Mouse (Mus musculus) lung, adult 18-20 months (tissue): Measurements from ENCODE around the gene Gdpd3.
"Not testable (repeated sequence)": the region's sequence is repeated elsewhere in the genome, so short reads cannot be mapped to it uniquely, and the experiment has no call there.

Experiments used
- DNase-seq, 2 experiments: peaks; one replicate each; pipeline ENCODE4 v3.0.0; 2022; ENCODE audit warnings: mixed read lengths in 2 of 2

Gdpd3 gene

DNA sequence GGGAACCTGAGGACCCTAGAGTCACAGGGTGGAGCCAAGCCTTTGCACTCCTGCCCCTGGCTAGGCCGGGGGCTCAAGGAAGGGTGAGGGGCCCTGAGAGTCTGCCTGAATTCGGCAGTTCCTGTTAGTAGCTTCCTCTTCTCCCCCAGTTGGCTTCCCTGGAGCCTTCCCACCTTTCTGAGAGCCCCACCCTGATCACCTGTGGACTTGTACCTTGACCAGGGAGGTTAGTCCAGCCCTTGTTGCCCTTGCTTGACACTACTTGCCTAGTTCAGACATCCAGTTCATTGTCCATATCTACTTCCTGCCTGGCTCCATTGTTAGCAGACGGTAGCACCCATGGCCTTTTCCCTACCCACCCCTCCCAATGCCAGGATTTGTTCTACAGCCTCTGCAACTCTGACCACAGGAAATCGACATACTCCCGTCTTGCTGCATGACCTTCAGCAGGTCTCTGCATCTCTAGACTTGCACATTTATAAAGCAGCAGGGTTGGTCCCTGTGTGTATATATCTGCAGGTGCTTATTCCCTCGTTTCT lies 4.5 kb upstream of the Gdpd3 start:
- no peak for DNase-seq

DNA sequence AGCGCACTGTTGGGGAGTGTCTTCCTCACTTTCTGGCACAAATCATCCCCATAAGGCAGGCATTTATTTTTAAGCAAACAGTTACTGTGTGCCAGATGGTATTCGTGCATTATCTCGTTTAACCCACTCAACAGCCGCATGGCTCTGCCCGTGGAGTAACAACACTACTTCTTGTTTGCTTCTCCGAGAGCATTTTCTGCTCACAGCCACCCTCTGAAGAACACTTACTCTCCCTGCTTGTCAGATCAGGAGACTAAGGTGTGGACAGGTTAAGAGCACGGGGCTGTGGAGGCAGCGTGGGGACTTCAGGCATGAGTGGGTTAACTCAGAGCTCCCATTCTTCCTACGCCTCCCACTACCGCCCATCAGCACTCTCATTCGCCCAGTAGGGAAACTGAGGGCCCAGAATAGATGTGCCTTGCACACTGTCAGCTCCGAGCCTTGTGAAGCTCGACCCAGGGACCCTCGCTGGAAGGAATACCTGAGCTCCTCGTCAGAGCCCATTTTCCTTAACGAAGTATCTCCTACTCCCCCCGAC lies 3.6 kb upstream of the Gdpd3 start:
- no peak for DNase-seq

DNA sequence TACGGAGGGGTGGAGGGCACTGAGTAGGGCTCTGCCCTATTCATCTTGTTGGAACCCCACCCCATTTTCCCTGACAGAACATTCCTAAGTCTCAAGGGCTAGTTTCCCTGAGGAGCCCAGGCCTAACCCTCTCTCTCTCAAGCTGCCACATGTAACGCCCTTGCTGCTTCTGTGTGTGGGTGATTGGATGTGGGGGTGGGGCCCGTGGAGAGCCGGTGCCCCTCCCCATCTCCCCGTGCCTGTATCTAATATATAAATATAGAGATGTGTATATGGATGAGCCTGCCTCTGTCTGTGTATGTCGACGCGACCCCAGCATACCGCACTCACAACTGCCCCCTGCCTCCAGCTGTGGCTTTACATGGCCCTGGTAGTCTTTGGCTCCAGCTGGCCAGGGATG lies 594 bp upstream of the Gdpd3 start:
- DNase-seq, result no peak

DNA sequence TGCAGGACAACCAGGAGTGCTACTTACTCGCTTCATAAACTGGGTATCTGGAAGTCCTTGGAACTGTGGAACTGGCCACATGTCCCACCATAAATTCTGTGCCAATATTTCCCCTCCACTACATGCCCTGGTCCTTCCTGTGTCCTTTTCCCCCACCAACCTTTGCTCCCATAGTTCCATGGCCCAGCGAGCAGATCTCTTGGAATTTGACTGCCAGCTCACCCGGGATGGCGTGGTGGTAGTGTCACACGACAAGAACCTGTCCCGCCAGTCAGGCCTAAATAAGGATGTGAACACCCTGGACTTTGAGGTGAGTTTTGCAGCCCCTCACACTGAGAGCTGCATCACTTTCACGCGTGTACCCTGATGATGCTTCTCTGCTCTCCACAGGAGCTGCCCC lies 867 bp downstream of the Gdpd3 start:
- no peak for DNase-seq

DNA sequence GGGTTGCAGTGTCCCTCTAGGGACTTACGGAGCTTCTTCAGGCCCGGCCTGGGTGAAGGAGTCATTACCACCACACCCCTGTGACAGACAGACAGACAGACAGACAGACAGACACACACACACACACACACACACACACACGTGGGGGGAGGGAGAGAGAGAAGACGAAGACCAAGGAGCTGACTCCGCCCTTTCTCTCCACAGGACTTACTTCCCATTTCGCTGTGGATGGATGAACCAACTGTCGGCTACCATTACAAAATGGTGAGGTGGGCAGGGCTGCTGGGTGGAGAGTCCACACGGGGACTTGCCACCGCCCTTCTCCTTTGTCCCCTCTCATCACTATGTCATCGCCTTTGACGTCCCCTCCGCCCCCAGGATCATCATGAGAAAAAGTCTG lies 4.7 kb downstream of the Gdpd3 start:
- peak; percentile 47 to 50 for DNase-seq

DNA sequence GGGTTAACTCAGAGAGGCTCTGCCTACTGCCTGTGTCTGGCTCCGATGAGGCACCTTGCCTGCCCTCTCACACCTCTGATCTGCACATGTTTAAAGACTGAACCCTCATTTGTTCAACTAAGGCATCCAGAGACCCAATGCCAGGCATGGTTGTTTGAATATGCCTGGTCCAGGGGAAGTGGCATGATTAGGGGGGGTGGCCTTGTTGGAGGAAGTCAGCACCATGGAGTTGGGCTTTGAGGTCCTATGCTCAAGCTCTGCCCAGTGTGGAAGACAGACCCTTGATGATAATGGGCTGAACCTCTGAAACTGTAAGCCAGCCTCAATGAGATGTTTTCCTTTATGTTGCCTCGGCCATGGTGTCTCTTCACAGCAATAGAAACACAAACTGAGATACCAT lies 7.2 kb downstream of the Gdpd3 start:
- no peak for DNase-seq

DNA sequence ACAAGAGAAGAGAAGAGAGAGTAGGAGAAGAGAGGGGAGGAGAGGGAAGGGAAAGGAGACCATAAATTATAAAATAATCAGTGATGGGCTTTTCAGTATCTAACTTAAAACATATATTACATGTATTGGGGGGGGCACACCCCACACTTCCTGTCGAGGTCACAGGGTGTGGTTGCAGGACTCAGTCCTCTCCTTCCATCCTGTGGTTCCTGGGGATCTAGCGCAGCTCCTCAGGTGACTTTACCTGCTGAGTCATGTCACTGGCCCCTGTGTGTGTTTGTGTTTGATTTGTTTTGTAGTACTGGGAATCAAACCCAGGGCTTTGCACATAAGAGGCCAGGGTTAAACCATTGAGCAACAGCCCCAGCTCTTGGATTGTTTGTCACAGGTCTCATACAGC lies 8.3 kb downstream of the Gdpd3 start:
- DNase-seq, result no peak

DNA sequence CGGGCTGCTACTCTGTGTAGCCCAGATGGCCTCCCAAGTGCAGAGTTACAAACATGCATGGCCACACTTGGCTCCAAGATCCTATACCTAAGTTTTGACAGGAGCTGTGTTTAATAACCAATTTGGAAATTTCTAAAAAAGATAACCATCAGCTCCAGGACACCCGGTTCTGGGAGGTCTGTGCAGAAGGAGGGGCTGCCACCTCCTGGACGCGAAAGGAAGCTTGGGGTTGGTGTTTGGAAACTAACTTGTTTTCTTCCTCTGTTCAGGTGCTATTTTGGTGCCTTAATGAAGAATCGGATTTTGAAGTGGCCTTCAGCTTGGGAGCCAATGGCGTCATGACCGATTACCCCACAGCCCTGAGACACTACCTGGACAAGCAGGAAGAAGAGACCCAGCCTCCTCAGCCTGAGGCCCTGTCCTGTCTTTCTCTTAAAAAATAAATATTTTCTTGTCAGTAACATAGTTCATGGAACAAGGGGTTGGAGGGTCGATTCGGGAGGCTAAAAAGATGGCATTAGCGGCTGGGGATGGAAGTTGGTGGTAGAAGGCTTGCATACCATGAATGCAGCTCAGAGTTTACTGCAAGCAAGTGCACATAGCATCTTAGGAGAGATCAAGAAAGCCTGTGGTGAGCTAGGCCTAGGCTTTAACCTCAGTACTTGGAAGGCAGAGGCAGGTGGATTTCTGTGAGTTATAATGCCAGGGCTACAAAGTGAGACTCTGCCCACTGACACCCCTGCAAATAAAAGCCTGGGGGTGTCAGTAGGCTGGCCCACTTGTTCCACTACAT lies 9.2 kb downstream of the Gdpd3 start:
- no peak for DNase-seq

DNA sequence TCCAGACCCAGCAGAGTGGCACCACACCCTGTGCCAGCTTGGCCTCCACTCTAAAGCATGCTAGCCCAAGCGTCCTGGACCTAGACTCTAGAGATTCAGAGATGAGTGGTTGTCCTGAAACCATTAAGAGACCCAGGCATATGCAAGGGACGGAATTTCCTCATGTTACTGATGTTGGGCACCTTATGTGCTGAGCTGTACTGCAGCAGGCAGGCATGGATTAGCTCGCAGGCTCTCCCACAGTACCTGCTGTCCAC lies 9.8 kb downstream of the Gdpd3 start:
- peak; percentile 69 to 77 for DNase-seq

DNA sequence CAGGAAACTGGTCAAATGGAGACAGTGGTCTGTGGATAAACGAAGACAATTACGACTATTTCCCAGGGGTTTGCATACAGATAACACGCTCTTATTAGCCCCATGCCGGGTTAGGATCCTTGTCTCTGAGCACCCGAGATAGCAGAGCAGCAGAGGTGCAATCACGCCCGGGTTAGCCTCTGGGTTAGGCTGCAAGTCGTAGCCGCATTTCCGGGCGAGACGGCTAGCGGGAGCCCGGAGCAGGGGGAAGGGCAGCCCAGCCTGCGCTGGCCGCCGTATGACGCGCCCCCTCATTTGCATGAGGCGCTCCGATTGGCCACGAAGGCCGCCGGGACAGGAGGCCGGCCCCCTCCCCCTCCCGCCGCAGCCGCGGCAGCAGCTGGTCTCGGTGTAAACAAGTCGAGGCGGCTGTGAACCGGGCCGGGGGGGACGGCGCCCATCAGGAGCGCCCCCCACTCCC lies 10.5 kb downstream of the Gdpd3 start, which contains the start of gene Ypel3:
Gene Ypel3 (plus strand): TSS at position 358 of the 460 bp plus-strand sequence.
- DNase-seq, result peak; percentile 96 to 97

DNA sequence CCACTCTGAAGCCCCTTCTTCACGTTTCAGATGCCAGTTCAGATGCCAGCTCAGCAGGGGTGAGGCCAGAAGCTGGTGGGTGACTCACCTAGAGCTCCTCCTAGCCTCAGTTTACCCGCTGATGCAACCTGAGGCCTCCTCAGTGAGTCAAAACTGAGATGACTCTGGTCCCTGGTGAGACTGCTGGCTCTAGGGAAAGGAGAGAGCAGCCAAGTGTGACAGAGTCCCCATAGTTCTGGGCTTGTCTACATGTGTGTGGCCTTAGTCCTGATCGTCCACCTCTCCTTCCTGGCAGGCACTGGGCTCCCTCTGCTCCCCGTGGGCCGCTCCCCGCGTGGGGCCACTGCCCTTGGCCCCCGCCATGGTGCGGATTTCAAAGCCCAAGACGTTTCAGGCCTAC lies 11.3 kb downstream of the Gdpd3 start:
- no peak for DNase-seq

DNA sequence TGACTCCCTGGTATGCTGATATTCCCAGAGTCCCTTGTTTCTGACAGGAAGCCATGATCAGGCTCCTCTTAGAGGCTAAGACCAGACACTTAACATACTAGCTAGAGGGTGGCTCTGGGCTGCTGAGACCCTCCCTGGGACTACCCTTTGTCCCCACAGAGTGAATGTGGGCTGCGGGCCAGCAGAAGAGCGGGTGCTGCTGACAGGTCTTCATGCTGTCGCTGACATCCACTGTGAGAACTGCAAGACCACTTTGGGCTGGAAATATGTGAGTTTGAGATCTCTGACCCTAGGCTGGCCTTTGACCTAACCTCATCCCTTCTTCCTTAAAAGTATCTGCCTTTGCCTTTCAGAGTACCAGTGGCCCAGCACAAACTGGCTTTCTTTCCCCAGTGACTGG lies 12.0 kb downstream of the Gdpd3 start:
- no peak for DNase-seq

DNA sequence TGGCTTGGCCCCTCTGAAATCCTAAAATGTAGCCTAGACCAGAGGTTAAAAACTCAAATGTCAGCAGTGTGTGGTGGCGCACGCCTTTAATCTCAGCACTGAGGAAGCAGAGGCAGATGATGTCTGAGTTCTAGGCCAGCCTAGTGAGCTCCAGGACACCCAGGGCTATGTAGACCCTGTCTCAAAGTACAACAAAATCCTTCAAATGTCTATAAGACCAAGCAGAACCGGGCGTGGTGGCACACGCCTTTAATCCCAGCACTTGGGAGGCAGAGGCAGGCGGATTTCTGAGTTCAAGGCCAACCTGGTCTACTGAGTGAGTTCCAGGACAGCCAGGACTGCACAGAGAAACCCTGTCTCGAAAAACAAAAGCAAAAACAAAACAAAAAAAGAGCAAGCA lies 13.0 kb downstream of the Gdpd3 start:
- DNase-seq, result not testable (repeated sequence)

DNA sequence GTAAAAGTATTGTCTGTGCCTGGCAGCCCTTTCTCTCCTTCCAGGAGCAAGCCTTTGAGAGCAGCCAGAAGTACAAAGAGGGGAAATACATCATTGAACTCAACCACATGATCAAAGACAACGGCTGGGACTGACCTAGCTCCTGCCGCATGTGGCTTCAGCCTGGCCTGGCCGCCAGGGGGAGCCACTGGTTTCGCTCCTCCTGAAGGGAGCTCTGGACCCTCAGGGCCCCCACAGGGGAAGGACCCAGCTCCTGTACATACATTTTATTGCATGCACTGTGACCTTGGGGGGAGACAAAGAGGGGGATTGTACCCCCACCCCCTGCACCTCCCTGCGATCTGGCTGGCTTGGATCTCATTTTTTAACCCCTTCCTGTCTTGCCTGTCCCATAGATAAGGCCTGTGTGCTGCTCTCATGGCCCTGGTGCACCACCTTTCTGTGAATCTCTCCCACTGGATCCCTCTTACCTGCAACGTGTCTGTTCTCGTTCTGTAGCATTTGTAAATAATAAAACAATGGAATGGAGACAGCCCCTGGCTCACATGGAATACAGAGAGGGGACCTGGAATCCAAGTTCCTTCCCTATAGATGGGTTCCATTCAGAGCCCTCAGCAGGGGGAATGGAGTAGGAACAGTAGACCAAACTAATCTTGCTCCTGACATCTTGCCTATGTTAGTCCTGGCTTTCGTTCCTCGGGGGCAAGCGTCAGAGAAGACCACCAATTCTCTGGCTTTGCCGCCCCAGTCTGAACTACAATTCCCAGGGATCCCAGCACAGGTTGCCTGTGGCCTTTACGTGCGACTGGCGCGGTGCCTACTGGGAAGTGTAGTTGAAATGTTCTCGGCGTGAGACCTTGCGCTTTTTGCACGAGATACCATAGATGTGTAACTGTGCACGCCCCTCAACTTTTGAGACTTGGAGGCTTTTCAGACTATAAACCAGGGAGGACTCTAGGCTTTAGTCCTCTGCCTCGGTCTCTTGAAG lies 14.1 kb downstream of the Gdpd3 start:
- DNase-seq, result peak; percentile 80 to 86

DNA sequence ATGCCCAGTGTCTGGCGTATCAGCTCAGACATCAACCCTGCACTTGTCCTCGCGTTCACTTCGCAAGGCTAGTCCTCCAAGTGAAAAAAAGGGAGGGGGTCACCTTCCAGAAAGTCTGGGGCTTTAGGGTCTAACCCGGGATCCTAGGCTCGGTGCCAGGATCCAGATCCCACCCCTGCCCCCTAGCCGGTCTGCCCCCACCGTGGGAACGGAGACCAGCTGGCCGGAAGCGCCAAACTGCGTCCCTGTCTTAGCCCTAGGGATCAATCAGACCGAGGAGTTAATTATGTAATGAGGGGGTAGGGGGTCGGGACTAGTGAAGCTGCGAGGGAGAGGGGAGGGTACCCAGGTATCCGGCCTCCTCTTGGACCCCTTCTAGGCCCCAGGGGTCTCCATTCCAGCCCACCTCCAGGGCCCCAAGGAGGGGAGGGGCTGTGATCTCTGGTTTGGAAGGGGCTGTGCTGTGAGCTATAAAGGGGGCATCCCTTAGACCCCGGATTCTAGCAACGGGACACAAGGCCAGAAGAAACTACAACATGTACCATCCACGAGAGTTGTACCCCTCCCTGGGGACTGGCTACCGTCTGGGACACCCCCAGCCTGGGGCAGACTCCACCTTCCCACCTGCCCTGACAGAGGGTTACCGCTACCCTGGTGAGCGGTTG lies 15.0 kb downstream of the Gdpd3 start, which contains the start of gene Tbx6:
Gene Tbx6 (plus strand): TSS at position 513 of the 665 bp plus-strand sequence.
- DNase-seq, result no peak

DNA sequence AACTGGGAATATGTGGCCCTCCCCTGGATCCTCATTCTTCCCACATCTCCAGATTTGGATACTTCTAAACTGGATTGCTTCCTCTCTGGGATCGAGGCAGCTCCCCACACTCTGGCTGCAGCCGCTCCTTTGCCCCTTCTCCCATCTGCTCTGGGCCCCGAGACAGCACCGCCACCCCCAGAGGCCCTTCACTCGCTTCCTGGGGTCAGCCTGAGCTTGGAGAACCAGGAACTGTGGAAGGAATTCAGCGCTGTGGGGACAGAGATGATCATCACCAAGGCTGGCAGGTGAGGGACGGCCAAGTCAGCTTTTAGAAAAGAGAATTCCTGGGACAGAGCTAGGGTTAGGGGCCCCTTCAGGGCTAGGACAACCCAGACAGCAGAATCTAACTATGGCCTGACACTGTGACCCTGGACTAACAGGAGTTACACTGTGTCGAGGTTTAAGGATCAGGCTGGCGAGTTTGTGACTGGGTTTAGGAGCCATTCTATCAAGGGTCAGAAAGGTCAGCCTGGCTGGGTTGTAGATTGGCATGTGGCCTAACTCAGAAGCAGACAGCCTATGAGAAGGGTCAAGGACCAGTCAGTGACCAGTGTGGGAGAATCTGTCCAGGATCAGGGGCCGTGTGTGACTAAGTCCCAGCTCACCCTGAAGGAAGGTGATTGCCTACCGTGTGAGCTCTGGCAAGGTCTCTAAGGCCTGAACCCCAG lies 15.7 kb downstream of the Gdpd3 start:
- DNase-seq, result no peak

DNA sequence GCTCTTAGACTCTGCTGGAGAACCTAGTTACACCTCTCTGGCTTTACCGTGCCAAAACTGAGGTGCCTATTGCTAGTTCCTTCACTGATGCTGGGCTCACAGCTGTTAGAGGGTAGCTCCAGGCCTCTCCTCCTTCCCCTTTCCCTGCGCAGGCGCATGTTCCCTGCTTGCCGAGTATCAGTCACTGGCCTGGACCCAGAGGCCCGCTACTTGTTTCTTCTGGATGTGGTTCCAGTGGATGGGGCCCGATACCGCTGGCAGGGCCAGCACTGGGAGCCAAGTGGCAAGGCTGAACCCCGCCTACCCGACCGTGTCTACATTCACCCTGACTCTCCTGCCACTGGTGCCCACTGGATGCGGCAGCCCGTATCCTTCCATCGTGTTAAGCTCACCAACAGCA lies 16.6 kb downstream of the Gdpd3 start:
- no peak for DNase-seq

DNA sequence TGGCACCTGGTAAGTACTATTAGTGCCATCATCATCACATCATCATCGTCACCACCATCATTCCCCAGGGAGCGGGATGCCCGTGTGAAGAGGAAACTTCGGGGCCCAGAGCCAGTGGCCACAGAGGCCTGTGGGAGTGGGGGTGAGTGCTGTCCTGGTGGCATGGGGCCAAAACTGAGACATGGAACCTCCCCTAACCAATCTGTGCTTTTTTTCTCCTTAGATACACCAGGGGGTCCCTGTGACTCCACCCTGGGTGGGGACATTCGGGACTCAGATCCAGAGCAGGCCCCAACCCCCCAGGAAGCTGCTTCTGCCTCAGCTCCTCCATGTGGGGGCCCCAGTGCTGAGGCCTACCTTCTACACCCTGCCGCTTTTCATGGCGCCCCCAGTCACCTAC lies 18.3 kb downstream of the Gdpd3 start:
- DNase-seq, result no peak

DNA sequence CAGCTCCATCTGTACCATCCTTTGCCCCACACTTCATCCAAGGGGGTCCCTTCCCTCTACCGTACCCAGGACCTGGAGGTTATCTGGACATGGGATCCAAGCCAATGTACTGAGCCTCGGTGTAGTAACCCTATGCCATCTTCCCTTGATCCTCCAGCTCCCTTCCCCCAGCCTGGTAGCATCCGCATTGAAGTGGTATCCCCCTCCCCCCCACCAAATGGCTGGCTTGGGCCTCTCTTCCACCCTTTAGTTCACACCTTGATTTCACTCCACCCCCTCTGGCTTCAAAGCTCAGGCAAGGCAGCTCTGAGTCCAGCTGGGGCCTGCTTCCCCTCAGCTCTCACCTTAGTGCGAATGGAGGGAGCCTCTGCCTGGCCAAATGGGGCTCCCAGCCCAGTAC lies 18.9 kb downstream of the Gdpd3 start:
- DNase-seq, result no peak

DNA sequence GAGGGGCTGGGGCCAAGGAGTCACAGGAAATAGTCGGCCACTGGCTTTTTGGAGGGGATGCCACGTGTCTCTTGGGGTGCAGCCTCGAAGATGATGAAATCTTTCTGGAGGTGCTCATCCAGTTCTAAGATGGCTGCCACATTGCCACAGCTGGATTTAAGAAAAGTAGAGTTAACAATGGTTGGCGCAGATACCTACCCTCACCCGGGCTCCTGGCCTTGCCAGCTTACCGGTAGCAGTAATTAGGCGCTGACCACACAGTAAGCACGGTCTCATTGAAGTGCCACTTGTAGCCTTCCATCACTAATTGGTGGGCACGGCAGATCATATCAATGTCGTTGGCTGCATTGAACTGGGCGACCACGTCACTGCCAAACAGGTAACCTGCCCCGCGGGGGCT lies 20.0 kb downstream of the Gdpd3 start:
- no peak for DNase-seq

DNA sequence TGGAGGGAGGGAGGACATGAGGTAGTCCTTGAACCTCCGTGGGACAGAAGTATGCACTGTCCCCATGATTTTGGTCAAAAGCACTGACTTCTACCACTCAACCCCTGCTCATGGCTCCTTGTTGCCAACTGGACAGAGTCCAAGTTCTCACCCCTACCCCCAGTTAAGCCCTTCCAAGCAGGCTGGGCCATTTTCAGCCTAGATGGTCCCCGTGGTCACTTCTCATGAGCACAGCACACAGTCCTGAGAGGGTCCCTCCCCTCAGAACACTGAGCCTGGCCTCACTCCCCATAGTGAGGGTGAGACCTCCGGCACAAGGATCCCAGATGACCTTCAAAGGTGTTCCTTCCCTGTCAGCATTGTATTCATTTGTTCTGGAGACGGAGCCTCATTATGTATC lies 23.0 kb downstream of the Gdpd3 start:
- DNase-seq, result no peak
